In the genomic region with DNA sequence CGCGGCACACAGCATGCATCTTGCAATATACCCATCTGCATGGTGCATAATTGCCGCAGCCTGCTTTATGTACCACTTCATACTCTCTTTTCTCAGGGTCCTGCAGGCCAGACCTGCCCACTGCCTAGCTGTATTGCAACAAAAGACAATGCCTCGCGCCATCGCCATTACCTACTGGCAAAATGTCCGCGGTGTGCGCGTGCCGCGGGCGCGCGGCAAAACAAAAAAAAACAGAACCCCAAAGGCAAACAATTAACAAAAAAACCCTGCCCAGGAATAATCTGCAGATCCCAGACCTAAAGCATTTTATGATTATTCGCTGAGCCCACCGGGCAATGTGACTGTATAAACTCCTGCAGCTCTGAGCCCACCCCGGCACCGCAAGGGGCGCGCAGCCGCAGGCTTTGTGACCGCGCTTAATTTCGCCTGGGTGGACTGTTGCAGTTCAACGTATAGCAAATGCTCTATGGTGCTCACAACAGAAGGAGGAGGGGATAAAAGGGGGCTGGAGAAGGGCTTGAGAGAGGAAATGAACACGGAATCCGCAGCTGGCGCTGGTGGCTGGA, we compare ENCODE assay signal across 8 mouse cellular contexts. TPM values are rescaled to one million over a fixed set of nuclear protein-coding genes. Genes with fewer than 3 reads are reported as not detected.
DNase-seq lines count a peak whose midpoint lies in the region; ATAC-seq and TF ChIP-seq lines count a peak whose summit lies in the region.

No protein-coding gene starts in this region.

- peaks cover 58% of the 10 kb centered on the region for H3K9me3 ChIP-seq in megakaryocyte, embryonic 14.5 days
- peaks cover 68% of the 10 kb centered on the region for H3K9me3 ChIP-seq in embryonic facial prominence, embryonic 14.5 days (ENCODE audit: control insufficient read depth, low read length)
- H3K9me3 ChIP-seq in limb, embryonic 15.5 days = peaks cover 56% of the 10 kb centered on the region
- H3K9me3 ChIP-seq in stomach, embryonic 14.5 days (ENCODE audit: control insufficient read depth, low read depth, low read length) = peaks cover 55% of the 10 kb centered on the region

- ATAC-seq in megakaryocyte, adult 5-6 weeks (ENCODE audit: poor library complexity, severe bottlenecking) = no peak
- no peak for ATAC-seq in embryonic facial prominence, embryonic 14.5 days (ENCODE audit: low read depth)
- no peak for ATAC-seq in limb, embryonic 15.5 days (ENCODE audit: insufficient number of reproducible peaks, low FRiP score, low TSS enrichment, low read depth)
- no peak for ATAC-seq in stomach, embryonic 14.5 days (ENCODE audit: insufficient number of reproducible peaks, insufficient read depth, low FRiP score, low read depth)

- peaks cover 36% of the 10 kb centered on the region for H3K27me3 ChIP-seq in megakaryocyte, embryonic 14.5 days (replicated peaks)
- H3K27me3 ChIP-seq in embryonic facial prominence, embryonic 14.5 days (replicated peaks; ENCODE audit: control insufficient read depth, insufficient read depth, low read length) = peaks cover 32% of the 10 kb centered on the region
- H3K27me3 ChIP-seq in limb, embryonic 15.5 days = peaks cover 38% of the 10 kb centered on the region
- peaks cover 16% of the 10 kb centered on the region; the same call in 1 of the 2 replicates for H3K27me3 ChIP-seq in stomach, embryonic 14.5 days (ENCODE audit: control insufficient read depth, insufficient read depth, low read length)
- H3K27me3 ChIP-seq in cerebellum, adult 2 months (ENCODE audit: control insufficient read depth, insufficient read depth, low read length) = no peaks in the 10 kb centered on the region

- no peak for TF ChIP-seq CTCF in cerebellum, adult 2 months (IDR thresholded peaks at IDR 0.05; ENCODE audit: borderline replicate concordance, insufficient read depth, low read depth, low read length)

- H3K4me1 ChIP-seq in megakaryocyte, embryonic 14.5 days = peaks cover 72% of the 10 kb centered on the region
- peaks cover 4% of the 10 kb centered on the region; the same call in 1 of the 2 replicates for H3K4me1 ChIP-seq in embryonic facial prominence, embryonic 14.5 days (ENCODE audit: control insufficient read depth, insufficient read depth, low read length)
- peaks cover 55% of the 10 kb centered on the region for H3K4me1 ChIP-seq in limb, embryonic 15.5 days
- 0 out of 2 replicates have a peak, but pooled peaks cover 7% of the 10 kb centered on the region for H3K4me1 ChIP-seq in stomach, embryonic 14.5 days (ENCODE audit: control insufficient read depth, insufficient read depth, low read length)
- H3K4me1 ChIP-seq in cerebellum, adult 2 months (ENCODE audit: control insufficient read depth, insufficient read depth, low read length) = no peaks in the 10 kb centered on the region

- H3K27ac ChIP-seq in embryonic facial prominence, embryonic 14.5 days (replicated peaks; ENCODE audit: low read depth, low read length) = peak overlapping the region; percentile 68
- H3K27ac ChIP-seq in limb, embryonic 15.5 days = no peak overlapping the region
- H3K27ac ChIP-seq in stomach, embryonic 14.5 days (ENCODE audit: low read length) = no peak overlapping the region
- H3K27ac ChIP-seq in cerebellum, adult 2 months (ENCODE audit: insufficient read depth, low read length) = no peak overlapping the region

- 67% methylated on average over 29 of the region's 29 CpGs for WGBS in embryonic facial prominence, embryonic 14.5 days
- 55% methylated on average over 29 of the region's 29 CpGs for WGBS in limb, embryonic 15.5 days
- 47% methylated on average over 29 of the region's 29 CpGs for WGBS in stomach, embryonic 14.5 days
- 50% methylated on average over 29 of the region's 29 CpGs for WGBS in cerebellum, adult 2 months

- peak overlapping the region; percentile 65 for H3K4me2 ChIP-seq in embryonic facial prominence, embryonic 14.5 days (ENCODE audit: low read depth, low read length)
- H3K4me2 ChIP-seq in limb, embryonic 15.5 days = peak overlapping the region; percentile 53
- peak overlapping the region; percentile 59 for H3K4me2 ChIP-seq in stomach, embryonic 14.5 days (replicated peaks; ENCODE audit: low read depth, low read length)

- peak overlapping the region; percentile 95 for H3K4me3 ChIP-seq in megakaryocyte, embryonic 14.5 days (replicated peaks)
- H3K4me3 ChIP-seq in embryonic facial prominence, embryonic 14.5 days (ENCODE audit: low read depth, low read length) = peak overlapping the region; percentile 57
- peak overlapping the region; percentile 55 for H3K4me3 ChIP-seq in limb, embryonic 15.5 days
- H3K4me3 ChIP-seq in stomach, embryonic 14.5 days (ENCODE audit: low read depth, low read length) = peak overlapping the region; percentile 51
- no peak overlapping the region for H3K4me3 ChIP-seq in cerebellum, adult 2 months (replicated peaks; ENCODE audit: insufficient read depth, low read depth, low read length)

- TF ChIP-seq POLR2A in cerebellum, adult 2 months (IDR thresholded peaks at IDR 0.05; ENCODE audit: borderline replicate concordance, insufficient read depth, low read length) = no peak

- no peak for DNase-seq in embryonic facial prominence, embryonic 14.5 days (ENCODE audit: low spot score)
- no peak for DNase-seq in cerebellum, adult 2 months
- no peak for DNase-seq in left cerebral cortex, adult 8-10 months (ENCODE audit: low spot score in 2 of 2)
- DNase-seq in gastrocnemius, postnatal 4 days (ENCODE audit: low spot score in 2 of 2) = no peak

- H3K9ac ChIP-seq in embryonic facial prominence, embryonic 14.5 days (ENCODE audit: low read depth, low read length) = peak overlapping the region; percentile 54
- no peak overlapping the region for H3K9ac ChIP-seq in limb, embryonic 15.5 days
- no peak overlapping the region for H3K9ac ChIP-seq in stomach, embryonic 14.5 days (replicated peaks; ENCODE audit: low read depth, low read length)

- H3K36me3 ChIP-seq in megakaryocyte, embryonic 14.5 days (replicated peaks; ENCODE audit: low read length) = peaks cover 11% of the 10 kb centered on the region
- peaks cover 63% of the 10 kb centered on the region for H3K36me3 ChIP-seq in embryonic facial prominence, embryonic 14.5 days (ENCODE audit: control insufficient read depth, insufficient read depth, low read length)
- H3K36me3 ChIP-seq in limb, embryonic 15.5 days = peaks cover 68% of the 10 kb centered on the region
- H3K36me3 ChIP-seq in stomach, embryonic 14.5 days (ENCODE audit: control insufficient read depth, insufficient read depth, low read length) = peaks cover 2% of the 10 kb centered on the region; the same call in 1 of the 2 replicates

RNA-seq across cellular contexts. Expression of gene Gnas, which starts 11.9 kb away (rescaled TPM):
- 1,157 and 1,276 TPM in 2 replicates for polyA plus RNA-seq in megakaryocyte, embryonic 14.5 days (2012; ENCODE audit: insufficient read depth, low replicate concordance)
- total RNA-seq in megakaryocyte, adult 5-6 weeks (2015) = 518 and 554 TPM in 2 replicates
- 238 and 262 TPM in 2 replicates for total RNA-seq in megakaryocyte, adult 5-6 weeks (2017)
- polyA plus RNA-seq in embryonic facial prominence, embryonic 14.5 days (2014; fragmentation: Nextera tagmentation; extraction: Ambion mirVana) = 2,600 and 2,666 TPM in 2 replicates
- 2,137 and 2,166 TPM in 2 replicates for polyA plus RNA-seq in limb, embryonic 15.5 days (2015; fragmentation: Nextera tagmentation; extraction: Ambion mirVana)
- 1,470 and 1,806 TPM in 2 replicates for polyA plus RNA-seq in stomach, embryonic 14.5 days (2014; fragmentation: Nextera tagmentation; extraction: Ambion mirVana)
- polyA plus RNA-seq in cerebellum, adult 2 months (2012; rRNA removed) = 2,758 and 2,923 TPM in 2 replicates
- total RNA-seq in left cerebral cortex, adult 8-10 months (2022) = 1,000 to 10,000 TPM; 1,754 to 1,798 (median 1,783) TPM
- total RNA-seq in gastrocnemius, postnatal 4 days (2021) = 1,000 to 10,000 TPM; 3,196 to 3,475 TPM

RNA-seq across cellular contexts. Expression of gene Gm20721, which starts 50.5 kb away (rescaled TPM):
- 0.57 TPM in 1 of 2 replicates, not detected in the other for polyA plus RNA-seq in megakaryocyte, embryonic 14.5 days (2012; ENCODE audit: insufficient read depth, low replicate concordance)
- 0.21 TPM in 1 of 2 replicates, not detected in the other for total RNA-seq in megakaryocyte, adult 5-6 weeks (2015)
- 1.5 and 3.4 TPM in 2 replicates for total RNA-seq in megakaryocyte, adult 5-6 weeks (2017)
- 15.1 and 18.1 TPM in 2 replicates for polyA plus RNA-seq in embryonic facial prominence, embryonic 14.5 days (2014; fragmentation: Nextera tagmentation; extraction: Ambion mirVana)
- polyA plus RNA-seq in limb, embryonic 15.5 days (2015; fragmentation: Nextera tagmentation; extraction: Ambion mirVana) = 28.5 and 42.0 TPM in 2 replicates
- polyA plus RNA-seq in stomach, embryonic 14.5 days (2014; fragmentation: Nextera tagmentation; extraction: Ambion mirVana) = 6.9 and 7.2 TPM in 2 replicates
- 0.06 and 0.07 TPM in 2 replicates for polyA plus RNA-seq in cerebellum, adult 2 months (2012; rRNA removed)
- total RNA-seq in left cerebral cortex, adult 8-10 months (2022) = 1 to 10 TPM in 3 of 4 experiments, under 1 TPM in 1; 0.91 to 3.4 (median 1.6) TPM
- total RNA-seq in gastrocnemius, postnatal 4 days (2021) = 1 to 10 TPM; 4.8 to 6.4 TPM
